Mouse (Mus musculus) heart, embryonic 14.5 days (tissue): Measurements from ENCODE around the gene 3100002H09Rik. TPM values are rescaled to one million over a fixed set of nuclear protein-coding genes. Genes with fewer than 3 reads are reported as not detected.

Source experiments
- ATAC-seq: fragments of 200-750 bp; cut with Nextera tagmentation; 2 replicates; pipeline ENCODE4 v1.8.0; 2017; ENCODE audit warnings: low read depth, moderate TSS enrichment; ENCODE audit not compliant: insufficient number of reproducible peaks, insufficient read depth, low FRiP score
- H3K27ac ChIP-seq, 2 experiments: fragments of 200-500 bp in 1 of 2; fragments of 300-500 bp in 1 of 2; sonication (generic) in 1 of 2; replicated peaks in 1 of 2; 2 replicates each; pipeline ENCODE4 v1.5.1; 2012 to 2014; ENCODE audit warnings: low read depth in 2 of 2, low read length in 2 of 2, control low read depth in 1 of 2, mild to moderate bottlenecking in 1 of 2, mixed read lengths in 1 of 2; ENCODE audit not compliant: control insufficient read depth in 1 of 2, insufficient read depth in 1 of 2
- H3K27me3 ChIP-seq: fragments of 300-500 bp; sonication (generic); 2 replicates; pipeline ENCODE4 v1.6.1; 2014; ENCODE audit warnings: mild to moderate bottlenecking, low read length, control low read depth; ENCODE audit not compliant: control insufficient read depth, insufficient read depth
- H3K36me3 ChIP-seq: fragments of 300-500 bp; sonication (generic); 2 replicates; pipeline ENCODE4 v1.6.1; 2014; ENCODE audit warnings: mild to moderate bottlenecking, control low read depth, low read length, mixed read lengths; ENCODE audit not compliant: control insufficient read depth, insufficient read depth
- H3K4me1 ChIP-seq, 2 experiments: fragments of 200-500 bp in 1 of 2; fragments of 300-500 bp in 1 of 2; sonication (generic) in 1 of 2; 2 replicates each; pipeline ENCODE4 v1.6.1; 2012 to 2014; ENCODE audit warnings: low read length in 2 of 2, control low read depth in 1 of 2, mixed read lengths in 1 of 2; ENCODE audit not compliant: control insufficient read depth in 2 of 2, insufficient read depth in 2 of 2
- H3K4me2 ChIP-seq: fragments of 300-500 bp; sonication (generic); 2 replicates; pipeline ENCODE4 v1.6.1; 2014; ENCODE audit warnings: mild to moderate bottlenecking, low read length
- H3K4me3 ChIP-seq, 2 experiments: fragments of 200-500 bp in 1 of 2; fragments of 300-500 bp in 1 of 2; sonication (generic) in 1 of 2; 2 replicates each; pipeline ENCODE4 v1.5.1; 2012 to 2014; ENCODE audit warnings: low read length in 2 of 2, mild to moderate bottlenecking in 2 of 2, control low read depth in 1 of 2, low read depth in 1 of 2, moderate library complexity in 1 of 2; ENCODE audit not compliant: control insufficient read depth in 1 of 2, insufficient read depth in 1 of 2
- H3K9ac ChIP-seq: fragments of 300-500 bp; sonication (generic); 2 replicates; pipeline ENCODE4 v1.6.1; 2014; ENCODE audit warnings: mild to moderate bottlenecking, low read length
- H3K9me3 ChIP-seq: fragments of 300-500 bp; sonication (generic); 2 replicates; pipeline ENCODE4 v1.6.1; 2016; ENCODE audit warnings: low read length, control low read depth; ENCODE audit not compliant: control insufficient read depth
- WGBS: fragments of 180-500 bp; shearing (Covaris S2); extraction: QIAGEN DNeasy Blood & Tissue Kit; methylation state at CpG from one replicate; pipeline ENCODE4 v1.1.7; 2014; 5-methylcytosine and 5-hydroxymethylcytosine counted together
- polyA plus RNA-seq: library from polyadenylated mRNA; unstranded; fragments of >200 nt; fragmentation: Nextera tagmentation; extraction: Ambion mirVana; gene quantifications from 2 replicates; pipeline ENCODE4 v1.2.1, GENCODE M21; 2014

Gene 3100002H09Rik
- polyA plus RNA-seq, 1 experiment from 2014 or later, result not detected

GRCm38 (mm10) chr4:124615406-124615960 is 4.9 kb upstream of the 3100002H09Rik start:
- Histone ChIP-seq H3K4me3 (no peak overlapping the region), H3K27ac (no peak overlapping the region), H3K9ac (no peak overlapping the region), H3K9me3 (no peaks in the 10 kb centered on the region), H3K4me2 (no peak overlapping the region), H3K27me3 (no peaks in the 10 kb centered on the region), H3K4me1 (peaks cover 0 to 4% of the 10 kb centered on the region in 2 experiments; a peak in 2 of 4 replicates), H3K36me3 (no peaks in the 10 kb centered on the region)
- WGBS, result 58% methylated on average over 14 of the region's 14 CpGs
- ATAC-seq, result no peak

DNA sequence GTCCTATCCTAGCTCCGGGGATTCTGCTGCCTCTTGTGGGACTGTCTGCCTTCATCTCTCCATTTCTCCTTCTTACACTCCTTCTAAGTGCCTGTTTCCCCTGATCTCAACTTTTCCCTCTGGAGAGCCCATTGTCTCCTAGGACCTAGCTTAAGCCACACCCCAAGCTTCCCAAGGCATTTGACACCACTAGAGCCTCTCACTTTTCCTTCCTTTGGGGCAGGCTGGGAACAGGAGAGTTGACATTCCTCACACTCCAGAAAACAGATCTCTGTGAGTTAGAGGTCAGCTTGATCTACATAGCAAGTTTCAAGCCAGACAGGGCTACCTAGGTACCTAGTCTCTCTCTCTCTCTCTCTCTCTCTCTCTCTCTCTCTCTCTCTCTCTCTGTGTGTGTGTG is 3.6 kb upstream of the 3100002H09Rik start:
- peaks cover 0 to 4% of the 10 kb centered on the region in 2 experiments; a peak in 2 of 4 replicates for H3K4me1 ChIP-seq
- H3K9ac ChIP-seq, result no peak overlapping the region
- no peaks in the 10 kb centered on the region for H3K36me3 ChIP-seq
- no peak overlapping the region for H3K27ac ChIP-seq
- H3K9me3 ChIP-seq, result no peaks in the 10 kb centered on the region
- WGBS, result 0% methylated on average over 1 of the region's 1 CpGs
- H3K27me3 ChIP-seq, result no peaks in the 10 kb centered on the region
- no peak overlapping the region for H3K4me2 ChIP-seq
- no peak for ATAC-seq
- no peak overlapping the region for H3K4me3 ChIP-seq

DNA sequence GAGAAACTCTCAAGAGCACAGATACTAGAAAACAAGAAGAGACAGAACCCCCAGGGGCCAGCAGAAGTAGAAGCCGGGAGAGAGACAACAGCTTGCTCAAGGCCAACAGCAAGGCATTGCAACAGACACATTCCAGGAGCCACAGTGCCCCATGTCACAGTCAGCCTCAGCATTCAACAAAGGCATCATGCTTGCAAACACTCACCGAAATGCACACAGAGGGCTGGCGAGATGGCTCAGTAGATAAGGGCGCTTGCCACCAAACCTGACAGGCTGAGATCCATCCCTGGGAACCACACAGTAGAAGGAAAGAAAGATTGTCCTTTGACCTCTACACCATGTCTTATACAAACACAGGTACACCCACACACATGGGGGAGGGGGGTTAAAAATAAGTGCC is 1.2 kb upstream of the 3100002H09Rik start:
- no peak overlapping the region for H3K4me2 ChIP-seq
- no peak overlapping the region for H3K4me3 ChIP-seq
- H3K4me1 ChIP-seq, result no peaks in the 10 kb centered on the region
- no peaks in the 10 kb centered on the region for H3K36me3 ChIP-seq
- no peaks in the 10 kb centered on the region for H3K9me3 ChIP-seq
- H3K9ac ChIP-seq, result no peak overlapping the region
- WGBS, result 55% methylated on average over 4 of the region's 4 CpGs
- no peak overlapping the region for H3K27ac ChIP-seq
- no peaks in the 10 kb centered on the region for H3K27me3 ChIP-seq
- ATAC-seq, result no peak

GRCm38 (mm10) chr4:124610066-124610465 is 537 bp downstream of the 3100002H09Rik start:
- H3K4me1 ChIP-seq, result no peaks in the 10 kb centered on the region
- H3K4me3 ChIP-seq, result no peak overlapping the region
- no peaks in the 10 kb centered on the region for H3K9me3 ChIP-seq
- H3K27ac ChIP-seq, result no peak overlapping the region
- no peak for ATAC-seq
- no peak overlapping the region for H3K4me2 ChIP-seq
- no peak overlapping the region for H3K9ac ChIP-seq
- no peaks in the 10 kb centered on the region for H3K36me3 ChIP-seq
- H3K27me3 ChIP-seq, result no peaks in the 10 kb centered on the region
- WGBS, result 60% methylated on average over 2 of the region's 2 CpGs

GRCm38 (mm10) chr4:124607166-124607565 is 3.4 kb downstream of the 3100002H09Rik start:
- Histone ChIP-seq H3K9ac (no peak overlapping the region), H3K9me3 (no peaks in the 10 kb centered on the region), H3K27ac (no peak overlapping the region), H3K4me3 (no peak overlapping the region), H3K27me3 (peaks cover 16% of the 10 kb centered on the region; the same call in 1 of the 2 replicates), H3K4me2 (no peak overlapping the region), H3K4me1 (no peaks in the 10 kb centered on the region), H3K36me3 (no peaks in the 10 kb centered on the region)
- ATAC-seq, result no peak
- WGBS, result 53% methylated on average over 8 of the region's 8 CpGs

DNA sequence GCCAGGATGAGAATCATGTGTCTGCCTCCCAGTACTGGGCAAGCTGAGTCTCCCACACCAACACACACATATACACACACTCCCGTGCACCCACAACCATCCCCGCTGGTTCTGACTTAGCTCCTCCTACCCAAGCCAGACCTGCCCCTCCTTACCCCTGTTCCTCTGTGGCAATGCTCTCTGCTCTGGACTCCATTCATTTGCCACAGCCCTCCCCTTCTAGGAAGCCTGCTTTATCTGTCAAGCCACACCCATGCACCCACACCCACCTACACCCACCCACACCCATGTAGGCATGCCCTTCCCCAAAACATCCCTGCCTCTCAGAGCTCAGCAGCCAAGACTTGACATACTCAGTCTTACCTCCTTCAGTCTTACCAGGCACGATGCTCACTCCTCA is 4.4 kb downstream of the 3100002H09Rik start:
- no peaks in the 10 kb centered on the region for H3K4me1 ChIP-seq
- no peak overlapping the region for H3K9ac ChIP-seq
- H3K9me3 ChIP-seq, result no peaks in the 10 kb centered on the region
- 73% methylated on average over 3 of the region's 3 CpGs for WGBS
- H3K27ac ChIP-seq, result no peak overlapping the region
- H3K36me3 ChIP-seq, result no peaks in the 10 kb centered on the region
- no peak overlapping the region for H3K4me3 ChIP-seq
- no peak for ATAC-seq
- peaks cover 16% of the 10 kb centered on the region; the same call in 1 of the 2 replicates for H3K27me3 ChIP-seq
- H3K4me2 ChIP-seq, result no peak overlapping the region

- no peaks in the 10 kb centered on the region for H3K36me3 ChIP-seq
- no peak overlapping the region for H3K4me2 ChIP-seq
- H3K9ac ChIP-seq, result no peak overlapping the region
- no peak overlapping the region for H3K4me3 ChIP-seq
- H3K27me3 ChIP-seq, result peaks cover 16% of the 10 kb centered on the region; the same call in 1 of the 2 replicates
- no peaks in the 10 kb centered on the region for H3K4me1 ChIP-seq
- no peak for ATAC-seq
- H3K27ac ChIP-seq, result no peak overlapping the region
- H3K9me3 ChIP-seq, result no peaks in the 10 kb centered on the region
- WGBS, result 25% methylated on average over 5 of the region's 5 CpGs
Observed at GRCm38 (mm10) chr4:124605255-124605654, 5.3 kb downstream of the 3100002H09Rik start.

DNA sequence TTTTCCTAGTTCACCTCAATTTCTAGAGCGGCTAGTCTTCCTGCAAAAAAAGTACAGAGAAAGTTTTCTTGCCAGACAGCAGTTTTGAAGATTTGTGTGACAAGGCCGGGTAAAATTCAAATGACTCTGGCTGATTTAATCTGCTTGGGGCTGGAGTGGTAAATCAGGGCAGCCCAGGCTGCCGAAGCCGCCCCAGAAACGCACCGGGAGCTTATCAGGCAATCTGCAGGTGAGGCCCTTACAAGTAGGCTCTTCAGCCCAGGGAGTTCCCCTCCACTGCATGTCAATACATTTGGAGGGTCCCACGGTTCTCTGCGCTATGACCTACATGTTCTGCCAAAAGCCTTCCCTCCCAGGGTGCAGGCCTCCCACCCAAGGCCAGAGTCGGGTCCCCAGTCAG is 6.9 kb downstream of the 3100002H09Rik start:
- Histone ChIP-seq H3K27me3 (peaks cover 16% of the 10 kb centered on the region; the same call in 1 of the 2 replicates), H3K27ac (no peak overlapping the region), H3K4me3 (no peak overlapping the region), H3K9ac (no peak overlapping the region), H3K36me3 (no peaks in the 10 kb centered on the region), H3K4me2 (no peak overlapping the region), H3K9me3 (no peaks in the 10 kb centered on the region), H3K4me1 (no peaks in the 10 kb centered on the region)
- WGBS, result 25% methylated on average over 9 of the region's 9 CpGs
- no peak for ATAC-seq
